Mouse (Mus musculus) neural tube, embryonic 11.5 days (tissue): Measurements from ENCODE around the gene Gpr55. TPM values are rescaled to one million over a fixed set of nuclear protein-coding genes. Genes with fewer than 3 reads are reported as not detected.

Experiments used
- ATAC-seq: fragments of 200-750 bp; cut with Nextera tagmentation; 2 replicates; pipeline ENCODE4 v1.8.0; 2017; ENCODE audit warnings: moderate number of reproducible peaks, mild to moderate bottlenecking, moderate TSS enrichment, moderate library complexity; ENCODE audit not compliant: insufficient read depth, low FRiP score, low TSS enrichment
- DNase-seq: peaks from one replicate; pipeline ENCODE4 v3.0.0-alpha.2; 2015; ENCODE audit warnings: low spot score
- H3K27ac ChIP-seq: fragments of 300-500 bp; sonication (generic); 2 replicates; pipeline ENCODE4 v1.5.1; 2014; ENCODE audit warnings: low read depth, mild to moderate bottlenecking, low read length
- H3K27me3 ChIP-seq: fragments of 300-500 bp; sonication (generic); 2 replicates; pipeline ENCODE4 v1.6.1; 2014; ENCODE audit warnings: mild to moderate bottlenecking, low read length, mixed read lengths; ENCODE audit not compliant: control insufficient read depth, insufficient read depth
- H3K36me3 ChIP-seq: fragments of 300-500 bp; sonication (generic); 2 replicates; pipeline ENCODE4 v1.6.1; 2014; ENCODE audit warnings: mild to moderate bottlenecking, low read length, moderate library complexity, mixed read lengths; ENCODE audit not compliant: control insufficient read depth, insufficient read depth
- H3K4me1 ChIP-seq: fragments of 300-500 bp; sonication (generic); 2 replicates; pipeline ENCODE4 v1.6.1; 2014; ENCODE audit warnings: low read length, mixed read lengths; ENCODE audit not compliant: control insufficient read depth, insufficient read depth
- H3K4me2 ChIP-seq: fragments of 300-500 bp; sonication (generic); 2 replicates; pipeline ENCODE4 v1.6.1; 2014; ENCODE audit warnings: low read depth, mild to moderate bottlenecking, moderate library complexity
- H3K4me3 ChIP-seq: fragments of 300-500 bp; sonication (generic); 2 replicates; pipeline ENCODE4 v1.5.1; 2014; ENCODE audit warnings: low read depth, low read length
- H3K9ac ChIP-seq: fragments of 300-500 bp; sonication (generic); 2 replicates; pipeline ENCODE4 v1.6.1; 2014; ENCODE audit warnings: mild to moderate bottlenecking, low read length
- H3K9me3 ChIP-seq: fragments of 300-500 bp; sonication (generic); 2 replicates; pipeline ENCODE4 v1.6.1; 2016; ENCODE audit warnings: low read length; ENCODE audit not compliant: control insufficient read depth
- WGBS: fragments of 180-500 bp; shearing (Covaris S2); extraction: QIAGEN DNeasy Blood & Tissue Kit; methylation state at CpG from one replicate; pipeline ENCODE4 v1.1.7; 2014; 5-methylcytosine and 5-hydroxymethylcytosine counted together
- polyA plus RNA-seq: library from polyadenylated mRNA; unstranded; fragments of >200 nt; fragmentation: Nextera tagmentation; extraction: Ambion mirVana; gene quantifications from 2 replicates; pipeline ENCODE4 v1.2.1, GENCODE M21; 2014

Gene Gpr55
- polyA plus RNA-seq, 1 experiment from 2014 or later, result not detected

- H3K27ac ChIP-seq, result no peak overlapping the region
- H3K27me3 ChIP-seq, result no peaks in the 10 kb centered on the region
- H3K4me1 ChIP-seq, result peaks cover 40% of the 10 kb centered on the region
- H3K4me3 ChIP-seq, result no peak overlapping the region
- DNase-seq (no peak), ATAC-seq (no peak)
- no peak overlapping the region; the same call in none of the 2 replicates for H3K9ac ChIP-seq
- 36% methylated on average over 12 of the region's 12 CpGs for WGBS
- H3K4me2 ChIP-seq, result no peak overlapping the region; the same call in 1 of the 2 replicates
- H3K9me3 ChIP-seq, result no peaks in the 10 kb centered on the region
- no peaks in the 10 kb centered on the region; the same call in 1 of the 2 replicates for H3K36me3 ChIP-seq
Measured at GRCm38 (mm10) chr1:85898761-85899387, 61.9 kb downstream of the Gpr55 start.

- peaks cover 40% of the 10 kb centered on the region for H3K4me1 ChIP-seq
- no peak for DNase-seq
Measured at GRCm38 (mm10) chr1:85897901-85898760, 62.7 kb downstream of the Gpr55 start.

DNA sequence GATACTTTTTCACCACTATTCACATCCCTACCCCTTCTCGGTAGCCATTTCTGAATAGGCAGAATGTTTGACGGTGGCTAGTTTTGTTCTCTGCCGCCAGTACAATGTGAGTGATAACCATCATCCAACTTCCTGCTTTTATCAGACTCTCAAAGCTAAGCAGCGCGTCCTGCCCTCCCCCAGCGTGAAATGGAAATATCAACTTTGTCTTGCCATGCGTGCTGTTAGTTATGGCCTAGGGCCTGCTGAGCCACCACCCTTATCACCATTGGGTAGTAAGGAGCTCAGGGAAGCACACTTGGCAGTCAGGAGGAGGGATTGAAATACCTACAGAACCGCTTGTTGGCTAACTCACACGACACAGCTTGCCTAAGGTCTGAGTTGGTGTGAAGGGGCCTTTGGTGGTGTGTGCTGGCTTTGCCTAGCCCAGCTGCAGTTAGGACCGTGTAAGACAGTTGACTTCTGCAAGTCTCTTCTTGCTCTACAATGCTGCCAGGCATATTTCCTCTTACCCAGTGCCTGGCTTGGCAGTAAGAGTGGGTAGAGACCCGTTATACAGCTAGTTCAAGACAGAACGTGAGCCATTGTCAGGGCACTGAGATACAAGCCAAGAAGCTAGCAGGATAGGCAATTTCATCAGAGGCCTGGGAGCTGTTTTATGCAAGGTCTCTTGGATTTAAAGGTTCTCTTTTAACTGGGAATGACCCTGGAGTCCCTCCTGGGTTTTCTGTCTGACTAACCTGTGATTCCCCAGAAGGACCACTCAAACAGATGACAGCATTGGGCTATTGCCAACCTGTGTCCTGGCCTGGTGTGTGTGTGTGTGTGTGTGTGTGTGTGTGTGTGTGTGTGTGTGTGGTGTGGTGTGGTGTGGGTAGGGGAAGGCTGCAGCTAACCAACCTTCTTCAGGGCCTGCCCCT lies 63.8 kb downstream of the Gpr55 start:
- no peaks in the 10 kb centered on the region for H3K27me3 ChIP-seq
- H3K9ac ChIP-seq, result no peak overlapping the region
- H3K4me3 ChIP-seq, result no peak overlapping the region

More at GRCm38 (mm10) chr1:85897901-85898760, 62.7 kb downstream of the Gpr55 start:
- Histone ChIP-seq H3K4me2 (no peak overlapping the region; the same call in 1 of the 2 replicates), H3K27me3 (no peaks in the 10 kb centered on the region), H3K27ac (no peak overlapping the region), H3K36me3 (no peaks in the 10 kb centered on the region; the same call in 1 of the 2 replicates), H3K9me3 (no peaks in the 10 kb centered on the region), H3K9ac (no peak overlapping the region; the same call in 1 of the 2 replicates), H3K4me3 (no peak overlapping the region)
- ATAC-seq, result no peak
- 36% methylated on average over 8 of the region's 8 CpGs for WGBS

DNA sequence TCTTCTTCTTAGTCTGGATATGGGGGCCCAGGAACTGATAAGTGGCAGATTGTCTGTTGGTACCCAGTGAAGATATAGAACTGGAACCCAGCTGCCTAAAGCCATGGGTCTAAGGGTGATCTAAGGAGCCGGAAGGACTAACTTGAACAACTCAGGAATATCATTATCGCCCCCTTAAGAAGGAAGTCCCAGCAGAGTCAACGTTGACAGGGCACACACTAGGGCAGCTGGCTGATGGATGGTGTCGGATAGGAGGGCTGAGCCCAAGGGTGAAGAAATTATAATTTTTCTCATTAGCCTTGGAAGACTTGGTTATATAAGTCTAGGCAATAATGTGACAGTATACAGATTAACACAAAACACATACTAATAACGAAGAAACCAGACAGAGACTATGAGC lies 64.7 kb downstream of the Gpr55 start:
- WGBS, result 77% methylated on average over 5 of the region's 5 CpGs
- Histone ChIP-seq H3K36me3 (no peaks in the 10 kb centered on the region), H3K9me3 (no peaks in the 10 kb centered on the region), H3K4me1 (peaks cover 40% of the 10 kb centered on the region), H3K4me3 (peak overlapping the region; percentile 50), H3K9ac (no peak overlapping the region), H3K27me3 (no peaks in the 10 kb centered on the region), H3K4me2 (peak overlapping the region; percentile 63), H3K27ac (no peak overlapping the region)
- DNase-seq (no peak), ATAC-seq (no peak)

More for the DNA sequence above, 63.8 kb downstream of the Gpr55 start:
- ATAC-seq (no peak), DNase-seq (no peak)
- WGBS, result 67% methylated on average over 12 of the region's 12 CpGs
- Histone ChIP-seq H3K36me3 (no peaks in the 10 kb centered on the region), H3K4me2 (no peak overlapping the region), H3K27ac (no peak overlapping the region), H3K4me1 (peaks cover 40% of the 10 kb centered on the region), H3K9me3 (no peaks in the 10 kb centered on the region)

- Histone ChIP-seq H3K27ac (peak overlapping the region; percentile 5; the same call in 1 of the 2 replicates), H3K9me3 (no peaks in the 10 kb centered on the region), H3K4me3 (peak overlapping the region; percentile 50), H3K9ac (peak overlapping the region; percentile 58), H3K4me1 (peaks cover 40% of the 10 kb centered on the region), H3K27me3 (no peaks in the 10 kb centered on the region), H3K36me3 (no peaks in the 10 kb centered on the region), H3K4me2 (peak overlapping the region; percentile 63)
- ATAC-seq (peak; percentile 59), DNase-seq (peak; percentile 67)
- WGBS, result 4% methylated on average over 15 of the region's 15 CpGs
Measured at GRCm38 (mm10) chr1:85895391-85895837, 65.4 kb downstream of the Gpr55 start.

DNA sequence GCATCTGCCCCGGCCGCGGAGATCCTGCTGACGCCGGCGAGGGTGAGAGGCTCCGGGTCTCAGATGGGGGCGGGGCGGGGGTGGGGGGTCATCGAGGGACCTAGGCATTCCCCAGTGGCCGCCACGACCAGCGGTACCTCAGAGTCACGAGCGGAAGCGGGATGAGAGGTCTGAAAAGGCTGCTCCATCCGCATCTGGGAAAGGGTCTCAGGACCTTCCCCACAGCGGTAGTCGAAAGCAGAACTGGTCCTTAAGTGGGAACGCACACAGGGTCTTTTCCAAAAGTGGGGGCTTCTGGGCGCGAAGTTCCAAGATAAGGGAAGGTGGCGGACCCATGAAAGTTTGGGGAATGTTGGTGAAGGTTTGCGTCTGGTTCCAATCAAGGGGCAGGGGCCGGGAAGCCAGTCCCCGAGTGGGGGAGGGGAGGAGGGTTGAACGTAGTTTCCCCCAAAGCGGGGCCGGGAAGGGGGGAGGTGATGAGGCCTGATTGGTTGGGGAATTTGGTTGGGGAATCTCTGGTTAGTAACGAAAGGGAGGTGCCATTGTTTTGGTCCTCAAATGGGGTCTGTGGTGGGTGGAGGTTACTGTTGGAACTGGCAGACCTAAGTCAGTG lies 66.0 kb downstream of the Gpr55 start:
- DNase-seq, result peak; percentile 83
- peak overlapping the region; percentile 50 for H3K4me3 ChIP-seq
- ATAC-seq, result peak; percentile 62
- H3K36me3 ChIP-seq, result no peaks in the 10 kb centered on the region
- peak overlapping the region; percentile 63 for H3K4me2 ChIP-seq
- under 1% methylated on average over 28 of the region's 30 CpGs for WGBS
- H3K27ac ChIP-seq, result peak overlapping the region; percentile 5
- H3K9me3 ChIP-seq, result no peaks in the 10 kb centered on the region
- peaks cover 38% of the 10 kb centered on the region for H3K4me1 ChIP-seq
- no peaks in the 10 kb centered on the region for H3K27me3 ChIP-seq
- peak overlapping the region; percentile 58 for H3K9ac ChIP-seq

GRCm38 (mm10) chr1:85894231-85894747 lies 66.5 kb downstream of the Gpr55 start, which contains the start of gene Itm2c:
Itm2c (plus strand) TSS chr1:85894281.
- peaks cover 33% of the 10 kb centered on the region for H3K4me1 ChIP-seq
- H3K36me3 ChIP-seq, result no peaks in the 10 kb centered on the region
- H3K4me3 ChIP-seq, result peak within 1 kb of the TSS; percentile 50
- H3K9me3 ChIP-seq, result no peaks in the 10 kb centered on the region
- H3K4me2 ChIP-seq, result peak within 1 kb of the TSS; percentile 63
- 1% methylated on average over 34 of the region's 35 CpGs for WGBS
- peak; percentile 90 for DNase-seq
- ATAC-seq, result peak; percentile 87
- no peaks in the 10 kb centered on the region for H3K27me3 ChIP-seq
- peak within 1 kb of the TSS; percentile 5 for H3K27ac ChIP-seq
- H3K9ac ChIP-seq, result peak within 1 kb of the TSS; percentile 58
